Comparison of ENCODE assay signal across 9 mouse cellular contexts in genomic region chr5:27995186-27995585, GRCm38 (mm10).
A peak's percentile ranks its signal among the peaks of the same experiment; 100 is the strongest.
DNase-seq lines count a peak whose midpoint lies in the region; ATAC-seq lines count a peak whose summit lies in the region.
"Had no signal": no experiment of that assay in that cellular context is flagged by ENCODE, and none has a peak within 500 bp of the region (broad histone marks: within the 10 kb centered on the region; RNA-seq: fewer than 3 reads in every experiment).

No protein-coding gene starts in this region.

- ATAC-seq in hindbrain, embryonic 16.5 days: no peak
- peak; percentile 70; the same call in 1 of the 2 replicates for ATAC-seq in erythroid progenitor cell, adult 5-6 weeks (replicated peaks; ENCODE audit: low FRiP score, poor library complexity, severe bottlenecking)
- ATAC-seq in midbrain, embryonic 12.5 days (ENCODE audit: low FRiP score, low read depth): peak; percentile 63; the same call in 1 of the 2 replicates

- no peaks in the 10 kb centered on the region for H3K4me1 ChIP-seq in hindbrain, embryonic 10.5 days (replicated peaks)
- no peaks in the 10 kb centered on the region for H3K4me1 ChIP-seq in hindbrain, embryonic 16.5 days (ENCODE audit: control insufficient read depth, insufficient read depth, low read depth, low read length)
- no peaks in the 10 kb centered on the region for H3K4me1 ChIP-seq in midbrain, embryonic 12.5 days

- H3K36me3 ChIP-seq in hindbrain, embryonic 10.5 days: no peaks in the 10 kb centered on the region
- H3K36me3 ChIP-seq in hindbrain, embryonic 16.5 days (ENCODE audit: control insufficient read depth, insufficient read depth, low read length): no peaks in the 10 kb centered on the region
- no peaks in the 10 kb centered on the region for H3K36me3 ChIP-seq in midbrain, embryonic 12.5 days

- DNase-seq in hindbrain, embryonic 10.5 days (ENCODE audit: low spot score): peak; percentile 72
- peak; percentile 76 for DNase-seq in brain, adult 2 months (ENCODE audit: low read depth, low spot score)
- peak; percentile 83 for DNase-seq in heart, postnatal 4 days
- peak; percentile 51 to 73 for DNase-seq in layer of hippocampus, postnatal 36 days
- peak; percentile 53 to 77 for DNase-seq in spleen, postnatal 10 days (ENCODE audit: low spot score in 2 of 2)

- no peak overlapping the region for H3K4me3 ChIP-seq in hindbrain, embryonic 10.5 days
- no peak overlapping the region for H3K4me3 ChIP-seq in hindbrain, embryonic 16.5 days (ENCODE audit: low read length)
- no peak overlapping the region for H3K4me3 ChIP-seq in midbrain, embryonic 12.5 days

- no peak overlapping the region for H3K9ac ChIP-seq in hindbrain, embryonic 16.5 days (ENCODE audit: low read depth, low read length)
- no peak overlapping the region for H3K9ac ChIP-seq in midbrain, embryonic 12.5 days (replicated peaks)

- no peaks in the 10 kb centered on the region for H3K9me3 ChIP-seq in hindbrain, embryonic 10.5 days
- H3K9me3 ChIP-seq in hindbrain, embryonic 16.5 days (ENCODE audit: control insufficient read depth, low read length): no peaks in the 10 kb centered on the region
- no peaks in the 10 kb centered on the region for H3K9me3 ChIP-seq in midbrain, embryonic 12.5 days
- H3K9me3 ChIP-seq: megakaryocyte, embryonic 14.5 days had no signal

- no peak overlapping the region for H3K27ac ChIP-seq in hindbrain, embryonic 10.5 days
- no peak overlapping the region for H3K27ac ChIP-seq in hindbrain, embryonic 16.5 days (ENCODE audit: low read depth, low read length)
- H3K27ac ChIP-seq in midbrain, embryonic 12.5 days (replicated peaks): no peak overlapping the region

- H3K4me2 ChIP-seq in hindbrain, embryonic 16.5 days (ENCODE audit: low read length): no peak overlapping the region
- no peak overlapping the region for H3K4me2 ChIP-seq in midbrain, embryonic 12.5 days (replicated peaks)

- H3K27me3 ChIP-seq in hindbrain, embryonic 10.5 days (ENCODE audit: insufficient read depth, poor library complexity, severe bottlenecking): no peaks in the 10 kb centered on the region
- no peaks in the 10 kb centered on the region for H3K27me3 ChIP-seq in hindbrain, embryonic 16.5 days (replicated peaks; ENCODE audit: control insufficient read depth, insufficient read depth, low read length)
- H3K27me3 ChIP-seq in midbrain, embryonic 12.5 days: no peaks in the 10 kb centered on the region

- 23% methylated on average over 2 of the region's 2 CpGs for WGBS in hindbrain, embryonic 10.5 days
- WGBS in hindbrain, embryonic 16.5 days: 21% methylated on average over 2 of the region's 2 CpGs
- WGBS in midbrain, embryonic 12.5 days: 12% methylated on average over 2 of the region's 2 CpGs
